Mouse (Mus musculus) right cerebral cortex, postnatal 25 days (tissue): Measurements from ENCODE around the gene Lrrc4c.

Experiments
- DNase-seq: peaks from one replicate; pipeline ENCODE4 v3.0.0; 2022

Lrrc4c gene

DNA sequence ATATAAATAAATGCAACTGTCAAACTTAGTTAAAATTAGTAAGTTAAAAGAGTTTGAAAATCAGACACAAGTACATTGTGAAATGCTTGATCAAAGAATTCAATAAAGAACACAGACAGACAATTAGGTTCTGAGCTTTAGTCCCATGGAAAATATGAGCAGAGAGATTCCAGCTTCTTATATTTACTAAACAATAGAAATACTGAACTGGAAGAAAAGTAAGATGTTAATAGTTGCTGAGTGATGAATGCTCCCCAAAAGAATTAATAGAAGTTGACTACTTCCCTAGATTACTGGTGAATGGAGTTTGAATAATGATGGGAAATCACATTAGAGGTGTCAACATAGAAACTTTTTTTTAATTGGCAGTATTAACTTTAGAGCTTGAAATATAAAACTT lies 1323.7 kb downstream of the Lrrc4c start:
- no peak for DNase-seq

DNA sequence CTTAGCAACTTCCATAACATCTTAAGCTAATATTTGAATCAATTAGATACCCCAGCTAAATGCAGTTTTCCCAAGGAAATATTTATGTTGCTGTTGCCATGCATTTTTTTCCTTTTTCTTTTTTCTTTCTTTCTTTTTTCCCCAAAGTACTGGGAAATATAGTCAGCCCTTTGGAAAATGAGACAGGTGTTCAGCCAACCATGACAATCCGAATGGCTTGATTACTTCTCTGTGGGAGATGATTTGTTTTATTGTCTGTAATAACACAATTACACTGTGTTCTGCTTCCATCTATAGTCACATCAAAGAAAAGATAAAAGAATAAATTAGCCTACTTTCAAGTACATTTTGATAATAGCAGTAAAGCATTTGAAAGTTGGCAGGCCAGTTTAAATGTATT lies 1334.7 kb downstream of the Lrrc4c start:
- no peak for DNase-seq
